Mouse (Mus musculus) heart, embryonic 12.5 days (tissue): ENCODE measurements around the gene Lag3. TPM values are rescaled to one million over a fixed set of nuclear protein-coding genes. Genes with fewer than 3 reads are reported as not detected.

ENCODE experiments used
- ATAC-seq: fragments of 200-750 bp; cut with Nextera tagmentation; 2 replicates; pipeline ENCODE4 v1.8.0; 2017; ENCODE audit warnings: moderate TSS enrichment, moderate library complexity; ENCODE audit not compliant: insufficient number of reproducible peaks, low FRiP score
- H3K27ac ChIP-seq: fragments of 300-500 bp; sonication (generic); 2 replicates; pipeline ENCODE4 v1.5.1; 2016; ENCODE audit warnings: mild to moderate bottlenecking, moderate library complexity; ENCODE audit not compliant: poor library complexity, severe bottlenecking
- H3K27me3 ChIP-seq: fragments of 300-500 bp; sonication (generic); replicated peaks from 2 replicates; pipeline ENCODE4 v1.6.1; 2016; ENCODE audit warnings: mild to moderate bottlenecking, moderate library complexity
- H3K36me3 ChIP-seq: fragments of 300-500 bp; sonication (generic); 2 replicates; pipeline ENCODE4 v1.6.1; 2016; ENCODE audit warnings: mild to moderate bottlenecking, moderate library complexity
- H3K4me1 ChIP-seq: fragments of 300-500 bp; sonication (generic); replicated peaks from 2 replicates; pipeline ENCODE4 v1.6.1; 2016; ENCODE audit warnings: mild to moderate bottlenecking
- H3K4me2 ChIP-seq: fragments of 300-500 bp; sonication (generic); 2 replicates; pipeline ENCODE4 v1.6.1; 2016; ENCODE audit warnings: mild to moderate bottlenecking, moderate library complexity
- H3K4me3 ChIP-seq: fragments of 300-500 bp; sonication (generic); 2 replicates; pipeline ENCODE4 v1.5.1; 2016; ENCODE audit warnings: mild to moderate bottlenecking
- H3K9ac ChIP-seq: fragments of 300-500 bp; sonication (generic); 2 replicates; pipeline ENCODE4 v1.6.1; 2016; ENCODE audit warnings: mild to moderate bottlenecking, moderate library complexity
- H3K9me3 ChIP-seq: fragments of 300-500 bp; sonication (generic); replicated peaks from 2 replicates; pipeline ENCODE4 v1.6.1; 2016; ENCODE audit warnings: mild to moderate bottlenecking, moderate library complexity
- WGBS: fragments of 180-500 bp; shearing (Covaris S2); methylation state at CpG from one replicate; pipeline ENCODE4 v1.1.7; 2016; 5-methylcytosine and 5-hydroxymethylcytosine counted together
- polyA plus RNA-seq: library from polyadenylated mRNA; unstranded; fragments of >200 nt; fragmentation: Nextera tagmentation; extraction: Ambion mirVana; gene quantifications from 2 replicates; pipeline ENCODE4 v1.2.1, GENCODE M21; 2016

Gene Lag3
- polyA plus RNA-seq, 1 experiment from 2014 or later, result 1.4 TPM

DNA sequence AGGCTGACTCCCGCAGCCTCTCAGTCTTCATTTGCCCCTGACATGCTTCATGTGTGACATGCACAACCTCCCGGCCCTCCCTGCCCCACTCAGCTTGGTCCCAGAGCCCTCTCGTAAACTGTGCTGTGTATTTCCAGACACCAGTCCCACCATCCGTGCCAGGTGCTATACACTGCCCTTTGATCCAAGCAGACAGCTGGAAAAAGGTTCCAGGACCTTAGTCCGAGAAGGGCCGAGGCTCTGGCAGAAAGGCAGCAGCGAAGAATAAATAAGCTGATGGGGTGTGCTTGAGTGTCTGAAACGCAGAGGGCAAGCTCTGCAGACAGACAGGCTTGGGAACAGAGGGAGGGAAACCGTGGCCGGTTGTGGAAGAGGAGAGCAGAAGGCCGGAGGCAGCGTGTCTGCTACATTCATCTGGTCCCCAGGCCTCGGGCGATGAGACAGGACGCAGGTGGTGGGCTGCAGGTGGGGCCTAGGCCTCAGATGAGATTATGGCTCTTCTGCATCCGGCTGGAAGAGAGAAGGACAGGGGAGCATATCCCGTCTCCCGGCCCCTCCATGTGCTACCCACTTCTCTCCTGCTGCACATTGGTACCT, 45.6 kb downstream of the Lag3 start:
- ATAC-seq, result no peak
- H3K4me2 ChIP-seq, result no peak overlapping the region
- H3K4me1 ChIP-seq, result peaks cover 22% of the 10 kb centered on the region
- no peaks in the 10 kb centered on the region for H3K9me3 ChIP-seq
- H3K9ac ChIP-seq, result 0 out of 2 replicates have a peak overlapping the region, but pooled peaks have one; percentile 1
- H3K36me3 ChIP-seq, result no peaks in the 10 kb centered on the region
- no peak overlapping the region for H3K27ac ChIP-seq
- 64% methylated on average over 18 of the region's 18 CpGs for WGBS
- no peak overlapping the region for H3K4me3 ChIP-seq
- peaks cover 50% of the 10 kb centered on the region for H3K27me3 ChIP-seq

DNA sequence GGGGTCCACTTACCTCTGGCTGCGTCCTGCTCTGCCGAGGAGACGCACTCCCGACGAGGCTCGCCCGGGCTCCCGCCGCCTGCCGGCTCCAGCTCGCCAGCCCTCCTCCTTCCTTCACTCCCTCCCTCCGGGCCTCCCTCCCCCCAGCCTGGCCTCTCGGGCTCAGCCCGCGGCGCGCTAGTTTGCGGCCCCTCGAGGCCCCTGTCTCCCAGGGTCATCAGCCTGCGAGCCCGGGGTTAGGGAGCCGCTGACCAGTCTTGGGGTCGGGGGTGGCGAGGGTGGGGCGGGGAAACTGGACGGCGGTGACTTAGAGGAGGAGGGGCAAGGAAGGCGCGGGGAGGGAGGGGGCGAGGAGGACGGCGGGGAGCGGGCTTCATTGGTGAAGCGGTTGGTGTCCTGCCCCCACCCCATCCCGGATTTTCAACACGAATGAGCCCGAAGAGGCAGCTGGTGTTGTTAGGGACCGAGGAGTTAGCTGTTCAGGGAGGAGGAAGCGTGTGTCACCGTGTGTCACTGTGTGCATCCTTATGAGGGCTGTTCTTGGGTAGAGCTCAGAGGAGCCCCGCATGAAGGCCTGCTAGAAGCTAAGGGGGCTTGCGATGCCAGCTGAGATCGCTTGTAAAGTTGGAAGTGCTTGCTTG, 47.7 kb downstream of the Lag3 start, which contains the start of gene Gpr162:
Gpr162 (minus strand) TSS at position 326 of the 641 bp plus-strand sequence.
- peaks cover 27% of the 10 kb centered on the region for H3K4me1 ChIP-seq
- peaks cover 60% of the 10 kb centered on the region for H3K27me3 ChIP-seq
- WGBS, result under 1% methylated on average over 35 of the region's 43 CpGs
- peak within 1 kb of the TSS; percentile 76 for H3K9ac ChIP-seq
- ATAC-seq, result peak; percentile 60
- H3K36me3 ChIP-seq, result no peaks in the 10 kb centered on the region
- H3K4me3 ChIP-seq, result peak within 1 kb of the TSS; percentile 56
- H3K27ac ChIP-seq, result no peak within 1 kb of the TSS
- peak within 1 kb of the TSS; percentile 95 for H3K4me2 ChIP-seq
- H3K9me3 ChIP-seq, result no peaks in the 10 kb centered on the region

DNA sequence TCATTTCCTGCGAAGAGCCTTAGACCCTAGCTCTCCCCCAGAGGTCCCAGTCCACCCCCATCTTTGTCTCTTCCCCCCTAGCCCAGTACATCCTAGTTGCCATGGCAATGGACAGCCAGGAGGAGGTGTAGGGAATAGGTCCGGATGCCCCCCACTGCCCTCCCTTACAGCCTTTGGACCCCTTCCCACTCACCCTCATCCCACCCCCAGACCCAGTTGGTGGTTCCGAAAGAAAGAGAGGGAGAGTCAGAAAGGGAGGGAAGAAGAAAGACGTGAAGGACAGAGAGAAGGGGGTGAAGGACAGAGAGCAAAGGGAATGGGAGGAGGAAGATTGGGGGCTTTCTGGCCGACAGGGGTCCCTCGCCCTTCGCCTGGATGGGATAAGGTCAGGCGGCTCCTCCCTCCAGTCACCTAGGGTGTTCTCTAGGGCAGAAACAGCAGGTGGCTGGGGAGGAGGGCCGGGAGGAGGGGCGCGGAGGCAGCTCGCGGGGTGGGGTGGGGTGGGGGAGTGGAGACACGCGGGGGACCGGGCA, 48.3 kb downstream of the Lag3 start:
- peaks cover 66% of the 10 kb centered on the region for H3K27me3 ChIP-seq
- H3K27ac ChIP-seq, result no peak overlapping the region
- no peak for ATAC-seq
- no peaks in the 10 kb centered on the region for H3K36me3 ChIP-seq
- no peaks in the 10 kb centered on the region for H3K9me3 ChIP-seq
- WGBS, result 2% methylated on average over 12 of the region's 16 CpGs
- peak overlapping the region; percentile 56 for H3K4me3 ChIP-seq
- peaks cover 32% of the 10 kb centered on the region for H3K4me1 ChIP-seq
- H3K4me2 ChIP-seq, result peak overlapping the region; percentile 95
- H3K9ac ChIP-seq, result peak overlapping the region; percentile 76

DNA sequence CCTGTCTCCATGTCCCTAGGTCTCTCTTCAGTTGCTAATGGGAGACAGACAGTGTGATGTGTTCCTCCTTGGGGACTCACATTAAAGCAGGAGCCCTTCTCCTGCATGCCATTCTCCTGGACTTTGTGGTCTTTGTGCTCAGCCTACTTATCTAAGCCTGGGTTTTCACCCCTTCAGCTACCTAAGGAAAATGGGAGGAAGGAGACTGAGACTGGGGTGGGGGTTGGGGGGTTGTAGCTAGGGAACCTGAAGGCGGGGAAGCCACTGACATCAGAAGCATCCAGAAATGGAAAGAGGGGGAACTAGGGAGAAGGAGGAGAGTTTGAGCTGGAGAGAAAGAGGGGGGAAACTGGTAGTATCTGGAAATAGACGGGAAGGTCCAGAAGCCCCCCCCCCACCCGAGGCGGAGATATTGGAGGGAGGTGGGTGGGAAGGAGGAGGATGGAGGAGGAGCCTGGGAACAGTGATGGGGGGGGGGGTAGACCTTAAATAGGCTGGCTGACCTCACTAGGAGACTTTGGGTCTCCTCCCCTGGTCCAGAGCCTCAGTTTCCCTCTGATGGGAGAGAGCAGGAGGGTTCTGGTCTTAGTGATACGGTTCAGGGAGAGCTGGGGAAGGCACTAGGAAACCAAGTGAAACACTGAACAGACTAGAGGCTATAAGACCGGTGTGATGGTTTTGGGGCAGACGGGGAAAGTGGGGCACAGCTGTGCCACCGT, 48.9 kb downstream of the Lag3 start:
- Histone ChIP-seq H3K9ac (peak overlapping the region; percentile 76), H3K27ac (no peak overlapping the region), H3K4me1 (peaks cover 34% of the 10 kb centered on the region), H3K27me3 (peaks cover 68% of the 10 kb centered on the region), H3K4me2 (peak overlapping the region; percentile 95), H3K9me3 (no peaks in the 10 kb centered on the region), H3K4me3 (peak overlapping the region; percentile 56), H3K36me3 (no peaks in the 10 kb centered on the region)
- WGBS, result 17% methylated on average over 8 of the region's 8 CpGs
- ATAC-seq, result no peak

DNA sequence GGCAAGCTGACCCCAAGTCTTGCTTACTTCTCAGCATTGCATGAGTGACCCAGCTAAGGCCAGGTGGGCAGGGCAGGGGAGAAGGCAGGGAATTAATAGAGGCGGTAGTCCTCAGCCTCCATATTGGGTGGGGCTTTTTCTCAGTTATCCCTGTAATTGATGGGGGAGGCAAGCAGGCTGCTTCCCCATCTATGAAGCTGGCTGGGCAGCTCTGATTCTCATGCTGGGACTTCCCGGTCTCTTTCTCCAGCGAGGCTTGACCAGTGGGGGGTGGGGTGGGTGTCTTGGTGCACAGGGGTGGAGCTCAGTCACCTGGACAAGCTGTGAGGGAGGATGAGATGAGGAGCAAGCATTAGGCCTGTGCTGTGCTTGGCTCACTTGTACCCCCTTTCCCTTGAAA, 49.7 kb downstream of the Lag3 start:
- WGBS, result 44% methylated on average over 3 of the region's 3 CpGs
- Histone ChIP-seq H3K9ac (no peak overlapping the region), H3K4me1 (peaks cover 37% of the 10 kb centered on the region), H3K9me3 (no peaks in the 10 kb centered on the region), H3K27me3 (peaks cover 62% of the 10 kb centered on the region), H3K4me2 (no peak overlapping the region), H3K36me3 (no peaks in the 10 kb centered on the region), H3K4me3 (no peak overlapping the region), H3K27ac (no peak overlapping the region)
- no peak for ATAC-seq

DNA sequence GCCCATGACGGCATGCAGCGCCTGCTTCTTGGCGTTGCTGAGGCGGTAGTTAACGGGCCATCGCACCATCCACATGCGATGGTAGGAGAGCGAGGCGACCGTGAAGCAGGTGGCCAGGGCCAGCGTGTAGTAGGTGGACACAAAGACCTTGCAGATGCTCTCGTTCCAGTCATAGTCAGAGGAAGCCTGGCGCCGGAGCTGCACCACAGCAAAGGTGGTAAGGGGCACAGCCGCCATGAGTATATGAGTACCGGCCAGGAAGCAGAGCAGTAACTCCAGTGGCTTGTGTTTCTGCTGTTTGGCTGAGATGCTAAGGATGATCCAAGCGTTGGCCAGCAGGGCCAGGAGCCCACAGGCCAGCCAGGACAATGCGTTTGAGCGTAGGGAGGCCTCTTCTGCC, 50.2 kb downstream of the Lag3 start:
- no peak overlapping the region for H3K4me2 ChIP-seq
- ATAC-seq, result no peak
- no peak overlapping the region for H3K9ac ChIP-seq
- H3K36me3 ChIP-seq, result no peaks in the 10 kb centered on the region
- H3K27ac ChIP-seq, result no peak overlapping the region
- 79% methylated on average over 19 of the region's 19 CpGs for WGBS
- peaks cover 42% of the 10 kb centered on the region for H3K4me1 ChIP-seq
- H3K4me3 ChIP-seq, result no peak overlapping the region
- H3K27me3 ChIP-seq, result peaks cover 56% of the 10 kb centered on the region
- H3K9me3 ChIP-seq, result no peaks in the 10 kb centered on the region

DNA sequence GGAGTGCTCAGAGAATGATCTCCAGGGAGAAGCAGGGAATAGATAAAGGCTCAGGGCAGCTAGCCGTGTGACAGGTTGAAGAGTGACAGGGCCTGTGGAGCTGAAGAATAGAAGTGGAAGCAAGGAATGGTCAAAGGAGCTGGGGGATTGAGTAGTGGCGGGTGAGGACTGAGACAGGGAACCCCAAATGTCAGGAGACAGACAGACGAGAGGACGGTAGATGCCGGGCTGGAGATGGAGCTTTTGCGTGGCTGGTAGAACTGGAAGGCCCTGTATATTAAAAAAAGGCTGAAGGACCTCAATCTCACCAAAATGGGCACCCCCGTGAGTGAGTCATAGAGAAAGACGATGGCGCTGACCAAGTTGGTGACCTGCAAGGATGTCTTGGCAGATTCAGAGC, 51.0 kb downstream of the Lag3 start:
- Histone ChIP-seq H3K4me3 (no peak overlapping the region), H3K27me3 (peaks cover 52% of the 10 kb centered on the region), H3K36me3 (no peaks in the 10 kb centered on the region), H3K27ac (no peak overlapping the region), H3K9ac (no peak overlapping the region), H3K4me2 (no peak overlapping the region), H3K9me3 (no peaks in the 10 kb centered on the region), H3K4me1 (peaks cover 49% of the 10 kb centered on the region)
- WGBS, result 66% methylated on average over 9 of the region's 9 CpGs
- no peak for ATAC-seq

DNA sequence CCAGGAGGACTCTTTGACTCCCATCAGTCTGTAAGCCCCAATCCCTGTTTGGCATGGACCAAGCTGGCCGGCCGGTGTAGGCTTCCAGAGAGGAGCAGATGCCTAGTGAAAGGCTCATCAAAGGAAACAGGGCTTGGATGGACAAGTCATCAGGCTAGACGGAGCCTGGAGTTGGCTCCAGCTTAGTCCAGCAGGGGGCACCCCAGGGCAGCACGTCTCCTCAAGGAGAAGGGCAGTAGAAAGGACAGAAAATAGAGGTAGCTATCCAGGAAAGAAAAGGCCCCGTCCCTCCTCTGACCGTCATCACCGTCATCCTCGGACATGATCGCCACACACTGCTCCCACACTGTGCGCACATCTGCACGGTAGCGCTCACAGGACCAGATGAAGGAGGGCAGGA, 51.8 kb downstream of the Lag3 start:
- no peaks in the 10 kb centered on the region for H3K36me3 ChIP-seq
- no peaks in the 10 kb centered on the region for H3K9me3 ChIP-seq
- no peak for ATAC-seq
- H3K4me1 ChIP-seq, result peaks cover 53% of the 10 kb centered on the region
- peak overlapping the region; percentile 43 for H3K4me2 ChIP-seq
- peak overlapping the region; percentile 60; the same call in 1 of the 2 replicates for H3K9ac ChIP-seq
- H3K27me3 ChIP-seq, result peaks cover 45% of the 10 kb centered on the region
- 9% methylated on average over 12 of the region's 12 CpGs for WGBS
- H3K4me3 ChIP-seq, result 0 out of 2 replicates have a peak overlapping the region, but pooled peaks have one; percentile 10
- H3K27ac ChIP-seq, result no peak overlapping the region

DNA sequence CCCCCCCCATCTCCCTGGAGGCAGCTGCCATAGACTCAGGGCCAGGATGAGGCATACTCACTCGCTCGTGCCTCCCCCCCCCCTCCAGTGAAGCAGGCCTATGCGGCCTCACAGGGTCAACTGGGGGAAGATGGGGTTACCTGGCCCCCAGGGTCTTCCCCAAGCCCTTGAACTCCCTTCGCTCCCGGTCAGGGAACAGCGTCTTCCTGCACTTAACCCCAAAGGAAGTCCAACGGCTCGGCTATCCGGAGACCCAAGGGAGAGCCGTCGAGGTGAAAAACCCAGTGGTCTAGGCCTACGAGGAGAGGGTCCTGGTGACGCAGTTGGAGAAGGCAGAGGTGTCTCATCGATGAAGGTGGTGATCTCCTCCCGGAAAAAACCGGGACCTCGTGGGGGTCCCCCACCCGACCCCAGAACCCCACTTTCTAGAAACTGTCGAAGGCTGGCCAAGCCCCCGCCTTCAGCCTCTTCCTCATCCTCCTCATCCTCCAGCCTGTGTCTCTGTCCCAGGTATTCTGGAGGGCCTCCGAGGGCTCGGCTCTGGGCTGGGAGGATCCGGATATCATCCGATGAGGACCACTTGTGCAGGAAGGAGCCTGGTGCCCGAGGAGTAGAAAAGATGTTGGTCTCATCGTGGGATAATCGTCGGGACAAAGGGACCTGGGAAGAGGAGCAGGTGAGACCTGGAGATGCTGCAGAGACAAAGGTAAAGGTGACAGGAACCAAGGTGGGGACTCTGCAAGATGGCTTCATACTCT, 52.8 kb downstream of the Lag3 start:
- H3K4me1 ChIP-seq, result peaks cover 53% of the 10 kb centered on the region
- no peaks in the 10 kb centered on the region for H3K9me3 ChIP-seq
- 66% methylated on average over 28 of the region's 28 CpGs for WGBS
- no peak overlapping the region for H3K27ac ChIP-seq
- H3K27me3 ChIP-seq, result peaks cover 38% of the 10 kb centered on the region
- peak overlapping the region; percentile 96 for H3K4me2 ChIP-seq
- 0 out of 2 replicates have a peak, but pooled peaks cover 5% of the 10 kb centered on the region for H3K36me3 ChIP-seq
- ATAC-seq, result no peak
- no peak overlapping the region for H3K4me3 ChIP-seq
- H3K9ac ChIP-seq, result no peak overlapping the region

DNA sequence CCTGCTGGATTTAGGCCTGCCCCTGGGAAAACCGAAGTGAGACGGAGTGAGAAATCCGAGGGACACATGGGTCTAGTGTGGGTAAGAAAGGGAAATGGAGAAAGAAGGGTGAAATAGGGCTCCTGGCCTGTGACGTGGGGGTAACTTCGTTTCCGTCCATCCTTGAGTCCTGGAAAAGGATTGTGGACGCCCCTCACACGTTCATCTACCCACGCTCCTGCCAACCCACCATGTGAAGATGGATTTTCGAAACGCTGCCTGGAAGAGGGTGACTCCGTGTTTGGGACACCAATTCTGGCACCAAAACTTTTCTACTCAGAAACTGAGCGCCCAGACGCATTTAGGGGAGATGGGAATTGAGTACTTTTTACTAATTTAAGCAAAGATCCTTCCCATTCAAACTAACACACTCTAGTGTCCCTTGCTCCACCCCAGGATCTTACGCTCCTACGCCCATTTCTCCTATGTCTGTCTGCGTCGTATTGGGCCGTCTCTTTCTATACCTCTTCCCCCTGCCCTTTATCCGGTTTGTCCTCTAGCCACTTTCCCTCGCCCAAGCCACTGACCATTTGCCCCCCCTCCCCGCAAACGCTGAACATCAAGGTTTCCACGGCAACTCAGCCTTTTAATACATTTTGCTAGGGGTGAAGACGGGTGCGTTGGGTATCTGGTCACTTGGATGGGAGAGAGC, 53.5 kb downstream of the Lag3 start:
- Histone ChIP-seq H3K27me3 (peaks cover 36% of the 10 kb centered on the region), H3K9ac (peak overlapping the region; percentile 81), H3K4me3 (peak overlapping the region; percentile 89), H3K27ac (no peak overlapping the region), H3K36me3 (peaks cover 12% of the 10 kb centered on the region; the same call in 1 of the 2 replicates), H3K4me1 (peaks cover 49% of the 10 kb centered on the region), H3K4me2 (peak overlapping the region; percentile 96), H3K9me3 (no peaks in the 10 kb centered on the region)
- no peak for ATAC-seq
- WGBS, result 26% methylated on average over 26 of the region's 26 CpGs
